Mouse (Mus musculus): Measurements from ENCODE around the gene Lingo1.

- TF ChIP-seq EP300 (IDR thresholded peaks at IDR 0.05; ENCODE audit: insufficient read depth, low read depth, low read length), result no peak
- no peak for TF ChIP-seq CTCF (IDR thresholded peaks at IDR 0.05; ENCODE audit: low read depth, low read length)
These were observed 161.7 kb downstream of the Lingo1 start for GRCm38 (mm10) chr9:56634406-56635120.
